Mouse (Mus musculus) adrenal gland, postnatal 10 days (tissue): ENCODE results near the gene Armh2. TPM values are rescaled to one million over a fixed set of nuclear protein-coding genes. Genes with fewer than 3 reads are reported as not detected.

ENCODE experiments used
- DNase-seq: peaks from one replicate; pipeline ENCODE4 v3.0.0; 2021; ENCODE audit warnings: mixed read lengths
- long read RNA-seq, 2 experiments: library from polyadenylated mRNA; stranded (forward); transcript quantifications; one replicate each; pipeline ENCODE4 v2.0.0; 2021
- total RNA-seq, 2 experiments: library from RNA; stranded (reverse); gene quantifications; 2 replicates each; pipeline ENCODE4 v1.2.3; 2021

Gene Armh2
- total RNA-seq, result not detected
- long read RNA-seq, experiment 1, result 0 reads
- long read RNA-seq, experiment 2, result 0 reads

GRCm38 (mm10) chr13:24741028-24741427, at the start of gene Armh2:
Armh2 (plus strand) TSS chr13:24741232.
- no peak for DNase-seq

- DNase-seq, result no peak
These were observed 47.7 kb upstream of the Armh2 start for GRCm38 (mm10) chr13:24693312-24693711.

GRCm38 (mm10) chr13:24698746-24699145, 42.3 kb upstream of the Armh2 start:
- DNase-seq, result no peak

- DNase-seq, result no peak
These were observed 38.9 kb upstream of the Armh2 start for GRCm38 (mm10) chr13:24702128-24702527.

- no peak for DNase-seq
These were observed 31.2 kb upstream of the Armh2 start for GRCm38 (mm10) chr13:24709656-24710396.

- no peak for DNase-seq
These were observed 30.1 kb upstream of the Armh2 start for GRCm38 (mm10) chr13:24710968-24711367.

- DNase-seq, result no peak
These were observed 28.4 kb upstream of the Armh2 start for GRCm38 (mm10) chr13:24712581-24713130.

- DNase-seq, result peak; percentile 95
These were observed 27.5 kb upstream of the Armh2 start for GRCm38 (mm10) chr13:24713434-24714000.

GRCm38 (mm10) chr13:24714360-24714885, 26.6 kb upstream of the Armh2 start:
- no peak for DNase-seq

- DNase-seq, result no peak
These were observed 25.4 kb upstream of the Armh2 start for GRCm38 (mm10) chr13:24715601-24716000.

GRCm38 (mm10) chr13:24716441-24716840, 24.6 kb upstream of the Armh2 start:
- no peak for DNase-seq

- DNase-seq, result no peak
These were observed 23.4 kb upstream of the Armh2 start for GRCm38 (mm10) chr13:24717677-24718076.

GRCm38 (mm10) chr13:24721502-24721901, 19.5 kb upstream of the Armh2 start:
- DNase-seq, result peak; percentile 60

- DNase-seq, result no peak
These were observed 17.2 kb upstream of the Armh2 start for GRCm38 (mm10) chr13:24723699-24724394.

- no peak for DNase-seq
These were observed 16.7 kb upstream of the Armh2 start for GRCm38 (mm10) chr13:24724395-24724759.

GRCm38 (mm10) chr13:24729128-24729527, 11.9 kb upstream of the Armh2 start:
- no peak for DNase-seq

- no peak for DNase-seq
These were observed 6.5 kb upstream of the Armh2 start for GRCm38 (mm10) chr13:24734502-24734901.

GRCm38 (mm10) chr13:24735608-24736131, 5.4 kb upstream of the Armh2 start:
- DNase-seq, result peak; percentile 24

GRCm38 (mm10) chr13:24747823-24748222, 6.8 kb downstream of the Armh2 start:
- DNase-seq, result no peak

- DNase-seq, result no peak
These were observed 9.8 kb downstream of the Armh2 start for GRCm38 (mm10) chr13:24750807-24751206.

GRCm38 (mm10) chr13:24751396-24751795, 10.4 kb downstream of the Armh2 start:
- no peak for DNase-seq

GRCm38 (mm10) chr13:24756756-24757155, 15.7 kb downstream of the Armh2 start:
- DNase-seq, result no peak
